Mouse (Mus musculus) thymus, adult 2 months (tissue): ENCODE data around the gene Cul4a. TPM values are rescaled to one million over a fixed set of nuclear protein-coding genes. Genes with fewer than 3 reads are reported as not detected.
A peak's percentile ranks its signal among the peaks of the same experiment; 100 is the strongest.

Experiments used
- DNase-seq: peaks from one replicate; pipeline ENCODE4 v3.0.0; 2021
- H3K27ac ChIP-seq: fragments of 200-500 bp; 2 replicates; pipeline ENCODE4 v1.5.1; 2012; ENCODE audit warnings: low read length, control low read depth; ENCODE audit not compliant: control insufficient read depth, insufficient read depth
- H3K27me3 ChIP-seq: fragments of 200-500 bp; 2 replicates; pipeline ENCODE4 v1.6.1; 2012; ENCODE audit warnings: mild to moderate bottlenecking, low read length, moderate library complexity, mixed read lengths; ENCODE audit not compliant: control insufficient read depth, insufficient read depth
- H3K36me3 ChIP-seq: fragments of 200-500 bp; 2 replicates; pipeline ENCODE4 v1.6.1; 2012; ENCODE audit warnings: mild to moderate bottlenecking, low read length, moderate library complexity; ENCODE audit not compliant: control insufficient read depth, insufficient read depth
- H3K4me1 ChIP-seq: fragments of 200-500 bp; replicated peaks from 2 replicates; pipeline ENCODE4 v1.6.1; 2012; ENCODE audit warnings: low read length; ENCODE audit not compliant: control insufficient read depth, insufficient read depth
- H3K4me3 ChIP-seq: fragments of 200-500 bp; 2 replicates; pipeline ENCODE4 v1.5.1; 2012; ENCODE audit warnings: mild to moderate bottlenecking, low read length, control low read depth, moderate library complexity; ENCODE audit not compliant: control insufficient read depth, insufficient read depth
- CTCF ChIP-seq: fragments of 200-500 bp; IDR thresholded peaks from 2 replicates; pipeline ENCODE4 v1.5.1; 2012; ENCODE audit warnings: mild to moderate bottlenecking, control low read depth, low read length, moderate library complexity, borderline replicate concordance; ENCODE audit not compliant: control insufficient read depth, poor library complexity, insufficient read depth; ENCODE audit errors: extremely low read depth
- POLR2A ChIP-seq: fragments of 200-500 bp; IDR thresholded peaks from 2 replicates; pipeline ENCODE4 v1.6.1; 2012; ENCODE audit warnings: mild to moderate bottlenecking, low read length, control low read depth, moderate library complexity; ENCODE audit not compliant: control insufficient read depth, poor library complexity, insufficient read depth; ENCODE audit errors: extremely low read depth
- WGBS: fragments of 180-500 bp; shearing (Covaris S2); methylation state at CpG from one replicate; pipeline ENCODE4 v1.1.7; 2018; 5-methylcytosine and 5-hydroxymethylcytosine counted together
- polyA plus RNA-seq: library from polyadenylated mRNA; depleted of rRNA; stranded (reverse); fragments of >200 nt; gene quantifications from 2 replicates; pipeline ENCODE4 v1.2.3, GENCODE M21; 2012

Cul4a gene
- polyA plus RNA-seq, 1 experiment = 36.3 TPM

GRCm38 (mm10) chr8:13077542-13077941 lies 27.9 kb upstream of the Cul4a start:
- H3K4me1 ChIP-seq = no peaks in the 10 kb centered on the region
- no peak overlapping the region for H3K4me3 ChIP-seq
- no peak for TF ChIP-seq POLR2A
- TF ChIP-seq CTCF = no peak
- H3K27ac ChIP-seq = no peak overlapping the region
- H3K27me3 ChIP-seq = no peaks in the 10 kb centered on the region
- 95% methylated on average over 7 of the region's 7 CpGs for WGBS
- no peak for DNase-seq
- peaks cover 52% of the 10 kb centered on the region for H3K36me3 ChIP-seq

- H3K27me3 ChIP-seq = no peaks in the 10 kb centered on the region
- H3K36me3 ChIP-seq = no peaks in the 10 kb centered on the region
- peak; percentile 57; the same call in 1 of the 2 replicates for TF ChIP-seq POLR2A
- TF ChIP-seq CTCF = 0 out of 2 replicates have a peak, but pooled peaks have one; percentile 11
- peak overlapping the region; percentile 98 for H3K4me3 ChIP-seq
- H3K4me1 ChIP-seq = peaks cover 12% of the 10 kb centered on the region
- peak; percentile 89 for DNase-seq
- under 1% methylated on average over 45 of the region's 45 CpGs for WGBS
- H3K27ac ChIP-seq = peak overlapping the region; percentile 56
These were observed 732 bp upstream of the Cul4a start for GRCm38 (mm10) chr8:13104691-13105086.

GRCm38 (mm10) chr8:13105908-13106551 lies 609 bp downstream of the Cul4a start:
- DNase-seq = no peak
- Histone ChIP-seq H3K27me3 (no peaks in the 10 kb centered on the region), H3K27ac (no peak overlapping the region), H3K36me3 (no peaks in the 10 kb centered on the region), H3K4me3 (peak overlapping the region; percentile 79), H3K4me1 (peaks cover 12% of the 10 kb centered on the region)
- under 1% methylated on average over 62 of the region's 63 CpGs for WGBS
- TF ChIP-seq POLR2A = no peak
- peak; percentile 16; the same call in 1 of the 2 replicates for TF ChIP-seq CTCF

GRCm38 (mm10) chr8:13107990-13108638 lies 2.7 kb downstream of the Cul4a start:
- WGBS = 97% methylated on average over 13 of the region's 13 CpGs
- no peak overlapping the region for H3K27ac ChIP-seq

GRCm38 (mm10) chr8:13108967-13109366 lies 3.5 kb downstream of the Cul4a start:
- no peak for DNase-seq
- H3K4me1 ChIP-seq = peaks cover 10% of the 10 kb centered on the region
- no peak for TF ChIP-seq CTCF
- TF ChIP-seq POLR2A = no peak

More at GRCm38 (mm10) chr8:13107990-13108638, 2.7 kb downstream of the Cul4a start:
- no peaks in the 10 kb centered on the region for H3K27me3 ChIP-seq
- no peak overlapping the region for H3K4me3 ChIP-seq
- H3K4me1 ChIP-seq = peaks cover 12% of the 10 kb centered on the region
- no peak for DNase-seq
- TF ChIP-seq CTCF (no peak), POLR2A (no peak)
- no peaks in the 10 kb centered on the region for H3K36me3 ChIP-seq

GRCm38 (mm10) chr8:13109416-13109960 lies 4.1 kb downstream of the Cul4a start:
- H3K4me3 ChIP-seq = no peak overlapping the region
- H3K27ac ChIP-seq = no peak overlapping the region
- no peaks in the 10 kb centered on the region for H3K27me3 ChIP-seq
- H3K36me3 ChIP-seq = no peaks in the 10 kb centered on the region
- 97% methylated on average over 1 of the region's 1 CpGs for WGBS
- TF ChIP-seq CTCF (no peak), POLR2A (no peak)
- peaks cover 5% of the 10 kb centered on the region for H3K4me1 ChIP-seq
- DNase-seq = no peak

More at GRCm38 (mm10) chr8:13108967-13109366, 3.5 kb downstream of the Cul4a start:
- Histone ChIP-seq H3K4me3 (no peak overlapping the region), H3K27ac (no peak overlapping the region), H3K36me3 (no peaks in the 10 kb centered on the region), H3K27me3 (no peaks in the 10 kb centered on the region)
- 95% methylated on average over 8 of the region's 8 CpGs for WGBS
